Mouse (Mus musculus) bone marrow macrophage, adult 2 months (primary cell): Measurements from ENCODE around the gene Akap2.

ENCODE experiments used
- CTCF ChIP-seq: IDR thresholded peaks from 2 replicates; pipeline ENCODE4 v1.5.1; 2012; ENCODE audit warnings: low read depth, mild to moderate bottlenecking, low read length, moderate library complexity
- POLR2A ChIP-seq: IDR thresholded peaks from 2 replicates; pipeline ENCODE4 v1.6.1; 2012; ENCODE audit warnings: mild to moderate bottlenecking, low read depth, low read length, borderline replicate concordance

- TF ChIP-seq POLR2A, result no peak
- no peak for TF ChIP-seq CTCF
Measured at GRCm38 (mm10) chr4:57913021-57913420, 195.6 kb downstream of the Akap2 start.
